Mouse (Mus musculus) liver, adult 2 months (tissue): Measurements from ENCODE around the gene Gzf1.

Experiments
- CTCF ChIP-seq: fragments of 200-500 bp; IDR thresholded peaks from 2 replicates; pipeline ENCODE4 v1.5.1; 2011; ENCODE audit warnings: low read depth, low read length, control low read depth
- POLR2A ChIP-seq: fragments of 200-500 bp; IDR thresholded peaks from 2 replicates; pipeline ENCODE4 v1.6.1; 2011; ENCODE audit warnings: low read length, control low read depth; ENCODE audit not compliant: insufficient read depth; ENCODE audit errors: extremely low read depth

DNA sequence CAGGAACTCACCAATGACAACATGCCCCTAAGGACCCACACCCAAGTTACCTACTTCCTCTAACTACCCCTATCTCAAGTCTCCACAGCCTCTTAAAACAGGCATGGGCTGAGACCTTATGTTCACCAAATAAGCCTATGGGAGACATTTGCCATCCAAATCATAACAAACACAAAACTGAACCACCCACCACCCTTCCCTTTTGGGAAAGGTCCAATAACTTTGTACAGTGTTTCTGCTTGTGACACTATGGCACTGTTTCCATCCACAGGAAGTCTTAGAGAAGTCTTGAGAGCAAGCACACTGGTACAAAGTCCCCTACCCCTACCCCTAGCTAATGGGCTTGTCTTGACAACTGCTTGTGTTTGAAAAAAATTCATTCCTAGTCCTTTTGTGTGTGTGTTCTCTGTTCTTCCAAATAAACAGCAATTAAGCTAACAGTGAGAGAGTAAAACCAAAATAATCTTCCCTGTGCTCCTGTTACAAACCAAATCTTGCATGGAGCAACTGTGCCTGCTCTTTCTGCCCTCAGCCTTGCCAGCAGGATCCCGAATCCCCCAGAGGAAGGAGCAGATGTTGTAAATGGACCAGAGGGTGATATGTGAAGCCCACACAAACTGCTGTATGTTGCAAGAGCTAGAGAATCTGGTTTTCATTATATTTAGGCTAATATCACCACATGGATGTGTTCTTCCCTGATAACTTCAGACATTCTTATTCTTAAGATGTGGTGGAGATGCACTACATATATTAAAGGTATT is 38.0 kb upstream of the Gzf1 start:
- TF ChIP-seq CTCF: no peak
- TF ChIP-seq POLR2A: no peak
